Mouse (Mus musculus): Measurements from ENCODE around the gene Dlx3. TPM values are rescaled to one million over a fixed set of nuclear protein-coding genes. Genes with fewer than 3 reads are reported as not detected.

Gene Dlx3
- total RNA-seq, 1 experiment from 2014 or later: not detected

DNA sequence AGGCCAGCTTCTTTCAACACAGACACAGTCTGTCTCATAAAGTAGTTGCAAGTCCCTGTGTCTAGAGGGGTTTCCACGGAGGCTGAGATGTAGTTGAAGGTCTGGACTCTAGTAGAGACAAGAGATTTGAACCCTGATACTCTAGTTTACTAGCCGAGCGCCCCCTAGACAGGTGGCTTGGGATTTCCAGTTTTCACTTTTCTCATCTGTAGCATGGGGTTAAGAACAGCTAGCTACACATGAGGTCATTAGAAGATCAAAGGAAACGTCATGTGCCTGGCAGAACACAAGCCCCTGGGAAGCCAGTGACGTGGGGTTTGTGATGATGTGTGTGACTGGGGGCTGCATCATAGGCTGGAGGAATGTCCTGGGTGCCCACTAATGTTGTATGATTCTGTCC lies 37.4 kb downstream of the Dlx3 start:
- DNase-seq: no peak

DNA sequence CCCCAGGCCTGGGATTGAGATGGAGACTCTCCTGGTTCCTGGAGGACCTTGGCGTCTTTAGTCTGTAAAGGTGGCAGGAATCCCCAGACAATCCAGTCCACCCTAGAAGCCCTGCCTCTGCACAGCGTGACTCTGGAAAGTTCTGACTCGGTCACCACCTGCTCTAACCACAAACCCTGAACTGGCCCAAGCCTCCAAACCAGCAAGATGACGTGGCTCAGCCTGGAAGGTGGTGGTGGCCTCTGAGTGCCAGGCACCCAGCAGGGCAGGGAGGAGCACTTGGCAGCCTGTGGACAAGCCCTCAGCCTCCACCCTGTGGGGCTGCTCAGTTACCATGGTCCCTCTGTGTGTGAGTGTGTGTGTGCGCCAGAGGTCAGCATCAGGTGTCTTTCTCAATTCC lies 38.0 kb downstream of the Dlx3 start:
- DNase-seq: no peak

DNA sequence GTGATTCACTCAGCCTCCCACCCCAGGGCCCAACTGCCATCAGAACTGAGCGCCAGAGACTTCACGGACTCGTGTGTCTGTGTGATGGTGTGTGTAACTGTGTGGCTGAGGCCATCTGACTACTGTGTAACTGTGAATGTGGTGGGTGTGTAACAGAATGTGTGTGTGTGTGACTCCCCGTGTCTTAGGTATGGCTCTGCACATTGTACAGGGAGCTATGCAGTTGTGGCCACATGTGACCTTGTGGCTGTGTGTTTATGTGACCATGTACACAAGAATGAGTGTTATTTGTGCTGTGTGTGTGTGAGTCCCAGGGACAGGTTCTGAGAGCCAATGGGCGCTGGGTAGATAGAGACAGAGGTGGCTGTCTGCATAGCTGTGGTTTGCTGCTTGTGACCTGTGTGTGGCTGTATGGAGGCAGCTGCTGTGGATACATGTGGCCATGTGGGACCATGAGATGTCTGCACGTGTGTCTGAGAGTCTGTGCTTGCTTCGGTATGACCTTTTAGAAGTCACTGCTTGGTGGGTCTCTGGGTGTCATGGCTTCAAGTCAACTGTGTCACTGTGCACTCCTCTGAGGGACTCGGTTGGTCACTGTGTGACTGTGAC lies 39.9 kb downstream of the Dlx3 start:
- DNase-seq: no peak

DNA sequence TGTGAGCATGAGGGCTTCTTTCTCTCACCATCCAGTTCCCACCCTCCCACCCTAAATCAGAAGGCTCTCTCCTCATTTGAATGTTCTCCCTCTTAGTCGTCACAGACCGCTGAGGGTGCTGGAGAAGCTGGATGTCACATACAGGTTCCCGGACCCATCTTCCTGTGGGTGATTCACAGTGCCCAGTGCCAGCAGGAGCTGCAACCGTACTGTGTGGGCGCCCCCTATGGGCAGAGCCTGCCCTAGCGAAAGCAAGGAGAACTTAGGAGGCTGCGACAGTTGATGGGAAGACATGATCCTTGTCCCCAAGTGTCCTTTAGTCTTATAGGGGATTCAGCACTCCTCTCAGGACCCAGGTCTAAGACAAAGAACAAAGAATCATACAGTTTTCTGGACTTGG lies 40.8 kb downstream of the Dlx3 start:
- DNase-seq: peak; percentile 37

DNA sequence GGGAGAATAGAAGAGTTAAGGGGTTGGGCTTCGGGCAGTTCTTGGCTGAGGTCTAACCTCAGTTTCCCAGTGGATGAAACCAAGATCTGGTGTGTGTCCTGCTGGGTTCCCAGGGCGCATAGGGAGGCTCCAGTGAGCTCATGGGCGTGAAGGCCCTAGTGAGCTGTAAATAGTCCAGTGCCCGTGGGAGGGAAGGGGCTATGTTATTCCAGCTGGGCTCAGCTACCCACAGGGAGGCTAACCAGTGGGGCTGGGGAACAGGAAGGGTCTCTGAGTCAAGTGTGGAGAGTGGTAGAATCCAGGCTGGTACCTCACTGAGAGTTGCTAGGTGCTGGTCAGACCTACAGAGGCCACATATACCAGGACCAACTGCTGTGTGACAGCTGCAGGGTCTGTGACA lies 41.8 kb downstream of the Dlx3 start:
- no peak for DNase-seq

DNA sequence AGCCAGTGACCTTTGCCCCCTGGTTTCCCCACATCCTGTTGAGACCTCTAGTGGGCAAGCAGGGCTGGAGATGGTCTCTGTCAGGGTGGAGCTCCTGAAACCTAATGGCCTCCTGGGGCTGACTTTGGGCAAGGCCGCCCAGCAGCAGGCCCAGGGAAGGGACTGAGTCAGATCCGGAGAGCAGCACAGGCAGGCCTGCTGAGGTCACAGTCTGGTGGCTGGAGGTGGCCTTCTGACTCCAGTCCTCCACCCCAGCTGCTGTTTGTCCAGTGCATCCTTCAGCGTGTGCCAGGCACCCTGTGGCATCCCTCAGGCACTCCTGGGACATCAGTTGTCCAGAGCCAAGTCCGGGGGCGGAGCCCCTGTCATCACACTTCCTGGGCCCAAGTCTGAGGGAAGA lies 45.9 kb downstream of the Dlx3 start:
- DNase-seq: peak; percentile 22

Other genes starting within 250 kb of the Dlx3 start
- gene Col1a1, start 183.9 kb upstream of the Dlx3 start, total RNA-seq (2021): 74.0 and 116 TPM in 2 replicates
- gene Hils1, start 152.5 kb upstream of the Dlx3 start, total RNA-seq (2021): not detected in 2 replicates
- not detected in 2 replicates for gene Sgca, start 143.8 kb upstream of the Dlx3 start, total RNA-seq (2021)
- gene Ppp1r9b, start 129.1 kb upstream of the Dlx3 start, total RNA-seq (2021): 125 and 146 TPM in 2 replicates
- gene Samd14, start 110.2 kb upstream of the Dlx3 start, total RNA-seq (2021): 3.0 and 4.4 TPM in 2 replicates
- gene Pdk2, start 78.8 kb upstream of the Dlx3 start, total RNA-seq (2021): 82.9 and 86.4 TPM in 2 replicates
- gene Itga3, start 43.3 kb upstream of the Dlx3 start, total RNA-seq (2021): 36.8 and 40.7 TPM in 2 replicates
- not detected in 2 replicates for gene Dlx4, start 26.1 kb downstream of the Dlx3 start, total RNA-seq (2021)
- gene Tac4, start 141.4 kb downstream of the Dlx3 start, total RNA-seq (2021): not detected in 2 replicates
- 51.7 and 58.0 TPM in 2 replicates for gene Kat7, start 190.1 kb downstream of the Dlx3 start, total RNA-seq (2021)
- gene Fam117a, start 216.9 kb downstream of the Dlx3 start, total RNA-seq (2021): 13.7 and 13.8 TPM in 2 replicates

Data from adrenal gland, postnatal 25 days (tissue).